Mouse (Mus musculus): ENCODE measurements around the gene Cog1.
A peak's percentile ranks its signal among the peaks of the same experiment; 100 is the strongest.

Cog1 gene

DNA sequence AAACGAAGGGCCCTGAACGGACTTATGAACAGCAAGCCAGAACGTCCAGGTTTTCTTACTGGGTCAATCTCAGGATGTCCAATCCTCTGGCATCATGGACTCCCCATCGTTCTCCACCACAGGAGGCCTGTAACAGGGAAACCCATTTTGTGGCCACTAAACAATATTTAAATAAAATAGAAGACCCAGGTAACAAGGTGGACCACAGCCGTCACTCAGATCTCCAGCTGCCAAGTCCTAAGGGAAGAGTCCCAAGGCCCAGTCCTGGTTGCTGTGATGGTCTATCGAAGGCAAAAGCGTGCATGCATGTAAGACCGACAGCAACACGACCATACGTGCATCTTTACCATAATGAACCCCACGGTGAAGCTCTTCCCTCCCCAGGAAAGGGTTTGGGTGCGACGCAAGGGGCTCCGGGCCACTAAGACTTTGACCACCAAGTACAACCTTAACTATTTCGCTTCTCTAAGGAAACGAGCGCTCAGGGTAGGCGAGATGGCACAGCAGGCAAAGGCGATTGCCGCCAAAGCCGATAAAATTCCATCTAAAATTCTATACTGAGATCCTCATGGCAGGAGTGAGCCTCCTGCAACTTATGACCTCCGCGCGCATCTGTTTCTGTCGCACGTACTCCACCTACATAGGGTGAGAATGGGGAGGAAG, at the start of gene Cog1:
Gene Cog1, plus strand, starts transcription at position 480 of the 663 bp plus-strand sequence.
- DNase-seq (ENCODE audit: low spot score) = peak; percentile 22

DNA sequence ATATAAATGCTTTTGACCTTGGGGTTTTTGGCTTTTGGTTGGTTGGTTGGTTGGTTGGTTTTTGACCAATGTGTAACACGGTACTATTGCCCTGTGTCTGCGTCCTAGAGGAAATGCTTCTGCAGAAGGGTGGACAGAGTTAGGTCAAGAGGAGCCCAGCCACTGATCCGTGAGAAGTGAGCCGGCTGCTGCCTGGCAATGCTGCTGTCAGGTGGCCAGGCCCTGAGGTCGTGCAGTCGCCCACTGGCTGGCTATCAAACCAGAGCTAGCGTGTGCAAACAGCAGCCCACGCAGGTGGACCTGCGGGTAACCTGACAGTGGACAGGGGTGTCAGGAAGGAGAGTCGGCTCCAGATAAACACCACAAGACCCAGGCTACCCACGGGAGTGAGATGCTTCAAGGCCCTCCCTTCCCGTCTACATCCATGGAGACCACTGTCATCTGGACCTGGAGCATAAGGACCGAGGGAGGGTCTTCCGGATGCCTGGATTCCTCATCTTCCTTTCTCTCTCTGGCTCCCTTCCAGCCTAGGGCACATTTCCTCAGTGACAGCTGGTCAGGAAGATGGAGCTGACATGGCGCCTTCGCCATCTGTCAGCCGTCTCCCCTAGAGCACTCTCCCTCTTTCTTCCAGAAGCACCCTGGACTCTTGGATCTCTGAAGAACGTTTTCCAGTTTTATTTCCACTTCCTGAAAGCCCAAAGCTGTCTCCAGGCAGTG, 48.3 kb upstream of the Cog1 start:
- DNase-seq (ENCODE audit: low spot score) = no peak

GRCm38 (mm10) chr11:113601616-113602343, 47.2 kb upstream of the Cog1 start:
- no peak for DNase-seq (ENCODE audit: low spot score)

DNA sequence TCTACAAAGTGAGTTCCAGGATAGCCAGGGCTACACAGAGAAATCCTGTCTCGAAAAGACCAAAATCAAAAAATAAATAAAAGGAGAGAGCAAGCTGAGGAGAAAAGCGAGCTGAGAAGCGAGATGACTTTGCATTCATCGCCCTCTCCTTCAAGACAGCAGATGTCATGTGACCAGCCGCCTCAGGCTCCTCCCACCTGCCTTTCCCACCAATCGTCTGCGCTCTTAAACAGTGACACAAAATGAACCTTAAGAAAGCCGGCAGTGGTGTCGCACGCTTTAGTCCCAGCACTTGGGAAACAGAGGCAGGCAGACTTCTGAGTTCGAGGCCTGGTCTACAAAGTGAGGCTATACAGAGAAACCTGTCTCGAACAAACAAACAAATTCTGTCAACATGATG, 41.4 kb upstream of the Cog1 start:
- no peak for DNase-seq (ENCODE audit: low spot score)

GRCm38 (mm10) chr11:113609581-113609980, 39.4 kb upstream of the Cog1 start:
- no peak for DNase-seq (ENCODE audit: low spot score)

DNA sequence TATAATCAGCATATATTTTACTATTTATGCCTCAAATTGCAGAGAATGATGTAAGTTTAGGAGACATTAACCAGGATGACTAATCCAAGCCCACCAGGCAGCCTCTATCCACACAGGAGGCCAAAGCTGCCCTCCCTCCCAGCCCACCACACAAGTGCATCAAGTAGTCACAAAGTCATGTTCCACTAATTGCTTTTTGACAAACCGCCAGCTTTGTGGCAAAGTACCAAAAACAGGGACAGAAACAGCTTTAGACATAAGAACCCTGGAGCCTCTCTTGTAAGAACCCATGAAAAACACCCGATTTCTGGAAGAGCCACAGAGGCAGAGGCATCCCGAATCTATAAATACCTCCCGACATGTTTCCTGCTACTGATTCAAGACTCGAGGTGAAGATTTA, 38.7 kb upstream of the Cog1 start:
- no peak for DNase-seq (ENCODE audit: low spot score)

DNA sequence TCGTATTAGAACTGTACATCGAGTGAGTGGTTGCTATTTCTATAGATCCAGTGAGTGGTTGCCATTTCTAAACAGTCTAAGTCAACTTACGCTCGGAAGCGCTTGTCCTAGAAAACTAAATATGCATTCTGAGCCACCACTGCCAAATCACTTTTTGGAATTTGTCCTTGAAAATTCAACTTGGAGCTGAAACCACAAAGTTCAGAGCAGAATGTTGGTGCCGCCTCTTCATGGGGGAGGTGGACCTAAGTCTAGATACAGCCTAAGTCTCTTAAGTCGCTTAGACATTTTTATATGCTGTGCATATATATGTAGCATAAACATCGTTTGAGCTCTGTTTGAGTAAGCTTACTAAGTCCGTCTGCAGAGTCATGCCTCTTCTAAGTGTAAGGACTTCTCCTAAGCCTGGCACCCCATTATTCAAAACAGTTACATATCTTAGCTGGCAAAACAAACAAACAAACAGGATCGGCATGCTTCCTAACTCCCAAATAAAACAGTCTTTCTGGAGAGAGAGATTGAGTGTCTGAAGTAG, 37.8 kb upstream of the Cog1 start:
- no peak for DNase-seq (ENCODE audit: low spot score)

GRCm38 (mm10) chr11:113611664-113612611, 37.0 kb upstream of the Cog1 start:
- peak; percentile 87 for DNase-seq (ENCODE audit: low spot score)

- no peak for DNase-seq (ENCODE audit: low spot score)
These were observed 34.5 kb upstream of the Cog1 start for GRCm38 (mm10) chr11:113614476-113614875.

GRCm38 (mm10) chr11:113617132-113617911, 31.6 kb upstream of the Cog1 start:
- peak; percentile 87 for DNase-seq (ENCODE audit: low spot score)

DNA sequence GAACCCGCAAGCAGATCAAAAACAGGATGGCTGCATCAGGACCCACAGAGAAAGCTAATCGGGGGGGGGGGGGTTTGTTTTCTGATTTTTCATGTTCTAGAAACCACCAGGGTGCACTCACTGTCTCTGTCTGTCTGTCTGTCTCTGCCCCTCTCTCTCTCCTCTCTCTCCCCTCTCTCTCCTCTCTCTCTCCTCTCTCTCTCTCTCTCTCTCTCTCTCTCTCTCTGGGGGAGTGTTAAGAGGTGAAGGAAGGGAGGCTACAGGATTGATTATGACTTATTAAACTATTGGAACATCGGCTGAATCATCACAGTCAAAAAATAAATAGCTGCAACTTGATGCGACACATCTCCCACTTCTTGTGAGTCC, 30.7 kb upstream of the Cog1 start:
- no peak for DNase-seq (ENCODE audit: low spot score)

DNA sequence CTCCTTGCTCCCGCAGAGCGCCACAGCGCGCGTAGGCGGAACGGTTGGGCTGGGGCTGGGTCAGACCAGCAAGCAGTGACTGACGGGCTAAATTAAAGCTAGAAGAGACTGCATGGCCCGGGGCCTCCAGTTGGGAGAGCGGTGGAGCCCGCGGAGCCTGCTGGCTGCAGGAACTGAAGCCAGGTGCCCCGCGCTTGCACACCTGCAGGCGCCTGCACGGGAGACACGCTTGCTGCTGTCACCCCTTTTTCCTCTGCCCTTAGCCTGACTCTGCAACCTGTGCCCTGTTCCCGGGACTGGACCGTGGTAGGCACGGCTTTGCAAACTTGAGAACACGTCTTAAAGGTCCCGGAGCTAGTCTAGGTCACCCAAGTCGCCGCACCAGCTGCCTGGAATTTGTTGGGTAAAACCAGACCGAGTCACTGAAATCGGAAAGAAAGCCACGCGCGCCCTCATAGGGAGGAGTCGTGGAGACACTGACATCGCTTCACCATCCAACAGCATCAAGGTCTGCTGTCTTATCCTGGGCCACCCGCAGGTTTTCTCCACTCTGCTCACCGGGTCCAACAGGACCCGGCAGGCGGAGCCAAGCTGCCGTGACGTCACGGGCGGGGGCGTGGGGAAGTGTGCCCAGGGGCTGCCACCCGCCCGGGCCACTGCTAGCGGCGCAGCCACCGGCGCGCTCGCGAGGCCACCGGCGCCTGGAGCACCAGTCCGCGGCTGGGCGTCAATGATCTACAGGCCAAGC, 30.1 kb upstream of the Cog1 start, which contains the start of gene Sstr2:
Gene Sstr2, plus strand, starts transcription at position 671 of the 748 bp plus-strand sequence.
- DNase-seq (ENCODE audit: low spot score) = peak; percentile 71

DNA sequence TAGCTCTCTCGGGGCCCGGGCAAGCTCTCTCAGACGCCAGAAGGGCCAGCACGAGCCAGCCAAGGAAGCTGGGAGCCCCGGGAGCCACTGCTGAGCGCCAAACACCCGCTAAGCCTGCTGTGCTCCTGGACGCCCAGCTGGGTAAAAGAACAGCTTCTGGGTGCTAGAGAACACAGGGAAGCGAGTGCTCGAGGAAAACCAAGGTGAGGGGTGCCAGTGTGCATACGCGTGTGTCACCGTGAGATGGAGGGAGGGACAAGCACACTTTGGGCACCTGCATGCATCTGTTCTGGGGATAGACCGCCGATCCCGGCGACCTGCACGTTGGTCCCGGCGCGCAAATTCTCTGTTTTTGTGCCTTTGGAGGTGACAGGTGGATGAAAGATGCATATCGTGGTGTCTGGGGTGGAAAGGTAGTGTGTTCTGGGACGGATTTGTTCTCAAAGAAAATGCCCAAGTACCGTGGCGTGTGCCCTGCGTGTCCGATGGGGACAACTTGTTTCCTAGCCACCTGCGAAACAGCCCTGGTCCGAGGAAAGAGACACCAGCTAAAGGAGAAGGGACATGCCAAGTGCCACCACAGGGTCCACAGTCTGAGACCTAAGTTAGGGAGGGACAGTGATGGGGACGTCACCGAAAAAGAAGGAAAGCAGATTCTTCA, 29.4 kb upstream of the Cog1 start:
- no peak for DNase-seq (ENCODE audit: low spot score)

DNA sequence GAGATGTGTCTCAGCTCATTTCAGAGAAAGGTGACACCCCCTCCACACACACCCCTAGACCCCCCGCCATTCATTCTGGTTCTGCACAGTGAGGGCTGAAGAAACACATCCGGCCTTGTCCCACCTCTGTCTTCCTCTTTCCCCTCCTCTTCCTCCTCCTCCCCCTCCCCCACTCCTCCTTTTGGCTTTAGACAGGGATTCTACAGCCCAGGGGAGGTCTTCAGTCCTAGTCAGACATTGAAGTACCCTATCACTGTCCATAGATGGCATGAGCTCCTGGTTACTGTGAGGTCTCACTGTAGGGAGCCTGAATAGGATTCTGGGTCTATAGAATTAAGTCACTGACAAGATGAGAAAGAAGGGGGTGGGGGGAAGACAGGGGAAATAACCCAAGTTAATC, 28.0 kb upstream of the Cog1 start:
- DNase-seq (ENCODE audit: low spot score) = no peak

DNA sequence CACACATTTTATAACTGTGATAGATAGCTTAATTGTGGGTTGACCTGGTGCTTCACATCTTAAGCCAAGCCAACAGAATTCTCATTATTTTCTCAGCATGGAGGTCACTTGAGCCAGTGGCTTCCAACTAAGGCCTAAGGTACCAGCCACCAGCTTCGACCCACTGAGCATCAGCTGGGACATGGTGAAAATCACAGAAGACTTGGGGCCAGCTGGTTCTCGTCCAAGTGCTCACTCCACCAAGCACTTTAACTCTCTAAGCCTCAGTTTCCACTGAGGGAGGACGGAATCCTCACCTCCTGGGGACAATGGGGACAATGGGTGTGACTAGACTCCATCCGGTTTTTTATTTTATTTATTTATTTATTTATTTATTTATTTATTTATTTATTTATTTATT, 26.9 kb upstream of the Cog1 start:
- no peak for DNase-seq (ENCODE audit: low spot score)

- DNase-seq (ENCODE audit: low spot score) = no peak
These were observed 23.5 kb upstream of the Cog1 start for GRCm38 (mm10) chr11:113625437-113625836.

GRCm38 (mm10) chr11:113627785-113628184, 21.2 kb upstream of the Cog1 start:
- peak; percentile 56 for DNase-seq (ENCODE audit: low spot score)

- DNase-seq (ENCODE audit: low spot score) = peak; percentile 39
These were observed 18.3 kb upstream of the Cog1 start for GRCm38 (mm10) chr11:113630642-113631041.

GRCm38 (mm10) chr11:113631302-113631701, 17.7 kb upstream of the Cog1 start:
- DNase-seq (ENCODE audit: low spot score) = no peak

DNA sequence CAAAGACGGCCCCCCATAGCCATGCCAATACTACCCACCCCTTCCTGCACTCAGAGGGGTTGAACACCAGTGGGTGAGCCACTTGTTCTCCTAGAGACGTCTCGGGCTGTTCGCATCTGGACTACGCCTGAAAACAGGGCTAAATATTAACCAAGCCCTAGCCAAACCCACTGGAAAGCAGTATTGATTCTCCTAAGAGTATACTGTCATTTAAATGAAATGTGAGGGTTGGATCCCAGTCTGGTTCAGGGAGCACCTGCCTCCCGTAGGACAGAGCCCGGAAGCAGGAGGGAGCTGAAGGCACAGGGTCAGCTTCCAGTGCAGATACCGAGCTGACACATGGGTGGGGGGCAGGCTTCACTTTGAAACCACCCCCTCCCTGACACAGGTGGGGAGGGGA, 17.1 kb upstream of the Cog1 start:
- no peak for DNase-seq (ENCODE audit: low spot score)

Data from embryo, embryonic 10.5 days (tissue).